Mouse (Mus musculus): ENCODE measurements around the gene Arhgap22.

DNA sequence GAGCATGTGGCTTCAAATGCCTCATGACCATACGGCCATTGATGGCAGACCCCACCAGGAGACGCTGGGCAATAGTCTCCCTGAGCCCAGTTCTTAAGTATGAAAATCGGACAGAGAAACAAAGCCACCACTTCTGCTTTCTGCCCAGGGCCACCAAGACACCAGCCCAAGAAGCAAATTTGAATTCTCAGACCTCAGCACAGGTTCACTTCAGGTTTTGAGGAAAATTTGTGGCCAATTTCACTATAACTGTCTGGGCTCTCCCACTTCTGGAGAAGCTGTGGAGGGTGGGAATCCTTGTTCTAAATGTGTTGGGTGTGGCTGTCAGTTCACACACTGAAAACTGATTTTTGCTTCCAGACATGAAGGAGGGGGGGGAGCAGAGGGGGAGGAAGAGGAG, 19.6 kb upstream of the Arhgap22 start:
- no peak for TF ChIP-seq CTCF (IDR thresholded peaks at IDR 0.05; ENCODE audit: borderline replicate concordance, insufficient read depth, low read depth, low read length)
- no peak for TF ChIP-seq POLR2A (IDR thresholded peaks at IDR 0.05; ENCODE audit: borderline replicate concordance, insufficient read depth, low read length)

All from cerebellum, adult 2 months (tissue).